Comparison of ENCODE assay signal across 8 mouse cellular contexts in the genomic region with DNA sequence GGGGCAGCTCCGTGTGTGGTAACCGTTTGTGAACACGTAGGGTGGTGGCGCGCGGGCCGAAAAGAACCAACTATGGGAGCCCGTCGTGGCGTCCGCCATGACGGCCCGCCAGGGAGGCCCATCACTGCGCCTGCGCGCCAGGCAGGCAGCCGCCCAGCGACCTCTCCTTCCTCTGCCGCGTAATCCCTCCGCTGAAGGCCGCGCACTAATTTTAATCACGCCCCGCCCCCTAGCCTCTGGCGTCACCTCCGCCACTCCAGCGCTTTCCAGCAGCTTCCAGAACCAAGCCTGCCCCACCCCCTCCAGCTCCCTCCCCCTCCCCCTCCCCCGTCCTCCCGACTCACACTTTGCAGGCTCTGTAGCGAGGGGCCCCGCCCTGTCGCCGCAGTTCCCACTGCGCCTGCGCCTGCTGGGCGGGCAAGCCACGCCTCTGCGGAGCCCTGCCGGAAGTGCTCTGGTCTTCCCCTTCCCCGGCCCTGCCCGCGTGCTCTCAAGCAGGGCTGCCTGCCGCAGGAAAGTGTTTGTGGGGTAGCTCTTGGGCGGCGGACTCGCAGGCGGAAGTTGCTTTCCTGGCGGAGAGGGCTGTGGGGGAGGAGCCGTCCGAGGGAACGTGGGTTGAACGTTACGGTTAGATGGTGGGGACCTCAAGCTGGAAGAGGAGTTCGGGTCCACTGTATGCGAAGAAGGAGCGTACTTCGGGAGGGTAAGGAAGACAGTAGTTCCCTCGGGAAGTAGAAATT. TPM values are rescaled to one million over a fixed set of nuclear protein-coding genes. Genes with fewer than 3 reads are reported as not detected.
DNase-seq lines count a peak whose midpoint lies in the region; ATAC-seq lines count a peak whose summit lies in the region.

A gene (plus strand): TSS at position 247 of the 740 bp plus-strand sequence.
A gene (minus strand): TSS at position 386 of the 740 bp plus-strand sequence.

- peak; percentile 99 to 100 for DNase-seq in adrenal gland, adult 18-20 months (ENCODE audit: low spot score in 2 of 2)
- peak; percentile 98 for DNase-seq in embryo, embryonic 11 days
- peak; percentile 99 for DNase-seq in gastrocnemius, postnatal 25 days
- peak; percentile 100 for DNase-seq in intestine, embryonic 14.5 days (ENCODE audit: low spot score)
- DNase-seq in left cerebral cortex, postnatal 14 days (ENCODE audit: low spot score in 2 of 2) = peak; percentile 99
- DNase-seq in mesoderm, embryonic 11.5 days (ENCODE audit: low read depth, low spot score) = peak; percentile 99
- DNase-seq in right cerebral cortex, postnatal 36 days (ENCODE audit: low spot score in 2 of 2) = peak; percentile 97 to 98
- peak; percentile 100 for DNase-seq in yolk sac, embryonic 10.5 days (ENCODE audit: low spot score)

- H3K4me3 ChIP-seq in intestine, embryonic 14.5 days (ENCODE audit: low read depth, low read length) = peak within 1 kb of the TSS; percentile 87

- H3K27me3 ChIP-seq in intestine, embryonic 14.5 days (replicated peaks; ENCODE audit: control insufficient read depth, insufficient read depth, low read length) = no peaks in the 10 kb centered on the region

- H3K4me2 ChIP-seq in intestine, embryonic 14.5 days (ENCODE audit: low read length) = peak within 1 kb of the TSS; percentile 76

- H3K9me3 ChIP-seq in intestine, embryonic 14.5 days (ENCODE audit: control insufficient read depth, low read length) = no peaks in the 10 kb centered on the region

- H3K36me3 ChIP-seq in intestine, embryonic 14.5 days (ENCODE audit: control insufficient read depth, insufficient read depth, low read length) = peaks cover 15% of the 10 kb centered on the region

- under 1% methylated on average over 54 of the region's 59 CpGs for WGBS in intestine, embryonic 14.5 days

- peak within 1 kb of the TSS; percentile 93 for H3K9ac ChIP-seq in intestine, embryonic 14.5 days (ENCODE audit: low read length)

- intact Hi-C loops in left cerebral cortex, postnatal 14 days (cut with DNase I) = loop anchor here (2.0 to 10.0 kb wide), 3 partner anchors 133 to 372 kb away; a partner anchor contains a TSS

- ATAC-seq in intestine, embryonic 14.5 days (replicated peaks; ENCODE audit: low FRiP score, low TSS enrichment, low read depth) = peak; percentile 98

- peaks cover 25% of the 10 kb centered on the region for H3K4me1 ChIP-seq in intestine, embryonic 14.5 days (replicated peaks; ENCODE audit: control insufficient read depth, insufficient read depth, low read length)

- H3K27ac ChIP-seq in intestine, embryonic 14.5 days (ENCODE audit: low read depth) = peak within 1 kb of the TSS; percentile 97

RNA-seq across cellular contexts. Expression of the first gene that starts in this region (rescaled TPM):
- total RNA-seq in adrenal gland, adult 18-20 months (2021) = 10 to 100 TPM; 42.6 to 44.0 TPM
- total RNA-seq in gastrocnemius, postnatal 25 days (2021) = 10 to 100 TPM; 20.2 to 22.0 TPM
- 43.9 and 54.4 TPM in 2 replicates for polyA plus RNA-seq in intestine, embryonic 14.5 days (2014; fragmentation: Nextera tagmentation; extraction: Ambion mirVana)
- total RNA-seq in left cerebral cortex, postnatal 14 days (2021) = 10 to 100 TPM; 43.6 to 48.1 TPM

RNA-seq across cellular contexts. Expression of the second gene that starts in this region (rescaled TPM):
- 100 to 1,000 TPM; 113 to 157 TPM for total RNA-seq in adrenal gland, adult 18-20 months (2021)
- total RNA-seq in gastrocnemius, postnatal 25 days (2021) = 10 to 100 TPM; 84.3 to 87.9 TPM
- 1,358 and 1,458 TPM in 2 replicates for polyA plus RNA-seq in intestine, embryonic 14.5 days (2014; fragmentation: Nextera tagmentation; extraction: Ambion mirVana)
- 100 to 1,000 TPM; 157 to 159 TPM for total RNA-seq in left cerebral cortex, postnatal 14 days (2021)

Comparison
In these comparisons a context has a peak if more than half of its experiments do, and no peak if none do; other contexts are left out.
1. Peak in every context shown above with its lines: DNase-seq, ATAC-seq, H3K4me3 ChIP-seq and H3K27ac ChIP-seq.